Mouse (Mus musculus) forebrain, embryonic 12.5 days (tissue): Measurements from ENCODE around the gene Ankrd52. TPM values are rescaled to one million over a fixed set of nuclear protein-coding genes. Genes with fewer than 3 reads are reported as not detected.
A peak's percentile ranks its signal among the peaks of the same experiment; 100 is the strongest.

Source experiments
- ATAC-seq: fragments of 200-750 bp; cut with Nextera tagmentation; 2 replicates; pipeline ENCODE4 v1.8.0; 2017; ENCODE audit warnings: moderate TSS enrichment; ENCODE audit not compliant: low FRiP score
- H3K27ac ChIP-seq: fragments of 300-500 bp; sonication (generic); 2 replicates; pipeline ENCODE4 v1.5.1; 2016; ENCODE audit warnings: mild to moderate bottlenecking
- H3K27me3 ChIP-seq: fragments of 300-500 bp; sonication (generic); 2 replicates; pipeline ENCODE4 v1.6.1; 2016; ENCODE audit warnings: mild to moderate bottlenecking
- H3K36me3 ChIP-seq: fragments of 300-500 bp; sonication (generic); replicated peaks from 2 replicates; pipeline ENCODE4 v1.6.1; 2016; ENCODE audit warnings: mild to moderate bottlenecking
- H3K4me1 ChIP-seq: fragments of 300-500 bp; sonication (generic); 2 replicates; pipeline ENCODE4 v1.6.1; 2016
- H3K4me2 ChIP-seq: fragments of 300-500 bp; sonication (generic); 2 replicates; pipeline ENCODE4 v1.6.1; 2016; ENCODE audit warnings: mild to moderate bottlenecking, moderate library complexity
- H3K4me3 ChIP-seq: fragments of 300-500 bp; sonication (generic); replicated peaks from 2 replicates; pipeline ENCODE4 v1.5.1; 2016; ENCODE audit warnings: mild to moderate bottlenecking
- H3K9ac ChIP-seq: fragments of 300-500 bp; sonication (generic); 2 replicates; pipeline ENCODE4 v1.6.1; 2016; ENCODE audit warnings: mild to moderate bottlenecking
- H3K9me3 ChIP-seq: fragments of 300-500 bp; sonication (generic); 2 replicates; pipeline ENCODE4 v1.6.1; 2016
- WGBS: fragments of 180-500 bp; shearing (Covaris S2); methylation state at CpG from one replicate; pipeline ENCODE4 v1.1.7; 2016; 5-methylcytosine and 5-hydroxymethylcytosine counted together
- polyA plus RNA-seq: library from polyadenylated mRNA; unstranded; fragments of >200 nt; fragmentation: Nextera tagmentation; extraction: Ambion mirVana; gene quantifications from 2 replicates; pipeline ENCODE4 v1.2.1, GENCODE M21; 2016

The Ankrd52 gene
- polyA plus RNA-seq, 1 experiment from 2014 or later, result 13.9 TPM

DNA sequence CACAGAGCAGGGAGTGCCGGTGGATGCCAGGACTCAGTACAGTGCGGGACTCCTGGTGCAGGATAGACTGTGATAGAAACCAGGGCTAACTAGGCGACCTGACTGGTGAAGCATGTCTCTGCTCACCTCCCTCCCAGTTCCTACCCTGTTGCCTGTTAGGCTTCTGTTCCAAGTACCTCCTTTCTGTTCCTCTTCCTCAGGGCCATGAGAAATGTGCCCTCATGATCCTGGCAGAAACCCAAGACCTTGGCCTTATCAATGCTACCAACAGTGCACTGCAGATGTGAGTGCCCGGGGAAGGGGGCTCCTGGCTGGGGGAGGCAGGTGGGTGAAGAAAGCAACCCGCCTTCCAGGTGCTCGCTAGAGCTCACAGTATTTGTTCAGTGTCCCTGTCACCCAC, 12.7 kb downstream of the Ankrd52 start:
- no peak overlapping the region for H3K4me2 ChIP-seq
- H3K4me1 ChIP-seq, result peaks cover 8% of the 10 kb centered on the region; the same call in 1 of the 2 replicates
- ATAC-seq, result no peak
- no peaks in the 10 kb centered on the region for H3K27me3 ChIP-seq
- 91% methylated on average over 6 of the region's 6 CpGs for WGBS
- H3K4me3 ChIP-seq, result no peak overlapping the region
- peaks cover 98% of the 10 kb centered on the region for H3K36me3 ChIP-seq
- H3K9ac ChIP-seq, result no peak overlapping the region
- no peak overlapping the region for H3K27ac ChIP-seq
- H3K9me3 ChIP-seq, result no peaks in the 10 kb centered on the region

DNA sequence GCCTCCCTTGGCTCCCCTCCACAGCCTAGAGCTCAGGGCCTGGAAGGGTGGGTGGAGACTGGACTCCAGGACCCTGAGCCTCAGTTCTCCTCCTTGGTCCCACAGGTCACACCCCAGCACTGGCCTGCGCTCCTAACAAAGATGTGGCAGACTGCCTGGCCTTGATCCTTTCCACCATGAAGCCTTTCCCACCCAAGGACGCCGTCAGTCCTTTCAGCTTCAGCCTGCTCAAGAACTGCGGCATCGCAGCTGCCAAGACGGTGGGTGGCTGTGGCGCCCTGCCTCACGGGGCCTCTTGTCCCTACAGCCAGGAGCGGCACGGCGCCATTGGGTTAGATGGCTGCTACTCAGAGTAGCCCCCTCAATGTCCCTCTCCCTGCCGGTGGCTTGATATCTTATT, 13.5 kb downstream of the Ankrd52 start:
- H3K36me3 ChIP-seq, result peaks cover 98% of the 10 kb centered on the region
- H3K4me3 ChIP-seq, result no peak overlapping the region
- no peak overlapping the region for H3K9ac ChIP-seq
- no peak overlapping the region for H3K27ac ChIP-seq
- peaks cover 8% of the 10 kb centered on the region; the same call in 1 of the 2 replicates for H3K4me1 ChIP-seq
- H3K4me2 ChIP-seq, result no peak overlapping the region
- H3K9me3 ChIP-seq, result no peaks in the 10 kb centered on the region
- ATAC-seq, result no peak
- 87% methylated on average over 12 of the region's 12 CpGs for WGBS
- no peaks in the 10 kb centered on the region for H3K27me3 ChIP-seq

DNA sequence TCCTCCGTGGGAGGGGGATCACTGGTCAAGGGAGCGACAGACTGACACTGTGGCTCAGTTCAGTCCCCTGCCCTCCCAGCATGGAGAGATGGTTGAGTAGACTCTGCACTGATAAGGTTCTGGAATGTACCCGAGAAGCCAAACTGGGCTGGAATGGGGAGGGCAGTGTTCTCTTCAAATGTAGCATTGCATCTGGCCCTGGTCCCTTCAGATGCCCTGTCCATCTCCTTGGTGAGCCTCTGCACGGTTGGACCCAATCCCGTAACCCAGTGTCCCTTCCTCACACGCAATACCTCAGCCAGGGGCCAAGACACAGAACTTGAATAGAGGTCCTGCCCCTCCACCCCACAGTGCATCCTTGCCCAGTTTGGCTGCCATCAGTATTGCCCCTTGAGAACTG, 14.9 kb downstream of the Ankrd52 start:
- 76% methylated on average over 6 of the region's 6 CpGs for WGBS
- H3K36me3 ChIP-seq, result peaks cover 98% of the 10 kb centered on the region
- no peak overlapping the region for H3K4me3 ChIP-seq
- no peaks in the 10 kb centered on the region for H3K27me3 ChIP-seq
- peaks cover 11% of the 10 kb centered on the region for H3K4me1 ChIP-seq
- no peak overlapping the region for H3K27ac ChIP-seq
- H3K9ac ChIP-seq, result no peak overlapping the region
- no peaks in the 10 kb centered on the region for H3K9me3 ChIP-seq
- H3K4me2 ChIP-seq, result no peak overlapping the region
- ATAC-seq, result no peak

DNA sequence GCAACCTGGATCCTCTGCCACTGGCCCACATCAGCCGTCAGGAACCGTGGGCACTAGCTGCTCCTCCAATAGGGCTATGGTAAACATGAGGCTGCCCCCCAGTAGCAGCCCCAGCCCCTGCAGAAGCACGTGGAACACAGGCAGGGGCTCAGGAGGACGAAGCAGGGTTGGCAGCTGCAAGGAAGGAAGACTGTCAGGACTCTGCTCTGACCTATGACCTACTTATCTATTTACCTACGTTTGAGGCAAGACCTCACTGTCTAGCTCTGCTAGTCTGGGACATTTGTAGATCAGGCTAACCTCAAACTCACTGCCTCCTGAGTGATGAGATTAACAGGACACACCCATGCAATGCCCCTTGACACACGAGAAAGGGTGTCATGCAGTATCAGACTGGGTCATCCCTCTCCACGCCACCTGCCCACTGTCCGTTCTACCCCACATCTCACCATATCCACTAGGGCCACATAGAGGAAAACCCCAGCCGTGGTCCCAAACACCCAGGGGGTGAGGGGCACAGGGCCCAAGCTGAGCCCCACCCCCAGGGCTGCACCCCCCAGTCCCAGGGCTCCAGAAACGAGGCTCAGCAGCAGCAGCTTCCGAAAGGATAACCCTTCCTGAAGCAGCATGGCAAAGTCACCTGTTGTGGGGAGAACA, 19.2 kb downstream of the Ankrd52 start:
- no peak for ATAC-seq
- Histone ChIP-seq H3K36me3 (peaks cover 59% of the 10 kb centered on the region), H3K4me3 (no peak overlapping the region), H3K4me1 (peaks cover 23% of the 10 kb centered on the region), H3K27me3 (no peaks in the 10 kb centered on the region), H3K9me3 (no peaks in the 10 kb centered on the region), H3K27ac (no peak overlapping the region), H3K4me2 (no peak overlapping the region), H3K9ac (no peak overlapping the region)
- WGBS, result 74% methylated on average over 11 of the region's 11 CpGs

GRCm38 (mm10) chr10:128396716-128397264, 19.9 kb downstream of the Ankrd52 start:
- Histone ChIP-seq H3K27ac (no peak overlapping the region), H3K4me2 (no peak overlapping the region), H3K9me3 (no peaks in the 10 kb centered on the region), H3K4me3 (no peak overlapping the region), H3K9ac (no peak overlapping the region), H3K36me3 (peaks cover 59% of the 10 kb centered on the region), H3K4me1 (peaks cover 23% of the 10 kb centered on the region), H3K27me3 (no peaks in the 10 kb centered on the region)
- 78% methylated on average over 10 of the region's 10 CpGs for WGBS
- no peak for ATAC-seq

- Histone ChIP-seq H3K27ac (0 out of 2 replicates have a peak overlapping the region, but pooled peaks have one; percentile 26), H3K4me3 (no peak overlapping the region), H3K36me3 (peaks cover 54% of the 10 kb centered on the region), H3K9ac (no peak overlapping the region), H3K9me3 (no peaks in the 10 kb centered on the region), H3K27me3 (no peaks in the 10 kb centered on the region), H3K4me2 (no peak overlapping the region), H3K4me1 (peaks cover 23% of the 10 kb centered on the region)
- ATAC-seq, result no peak
- WGBS, result 60% methylated on average over 7 of the region's 7 CpGs
Observed at GRCm38 (mm10) chr10:128397466-128397865, 20.6 kb downstream of the Ankrd52 start.

DNA sequence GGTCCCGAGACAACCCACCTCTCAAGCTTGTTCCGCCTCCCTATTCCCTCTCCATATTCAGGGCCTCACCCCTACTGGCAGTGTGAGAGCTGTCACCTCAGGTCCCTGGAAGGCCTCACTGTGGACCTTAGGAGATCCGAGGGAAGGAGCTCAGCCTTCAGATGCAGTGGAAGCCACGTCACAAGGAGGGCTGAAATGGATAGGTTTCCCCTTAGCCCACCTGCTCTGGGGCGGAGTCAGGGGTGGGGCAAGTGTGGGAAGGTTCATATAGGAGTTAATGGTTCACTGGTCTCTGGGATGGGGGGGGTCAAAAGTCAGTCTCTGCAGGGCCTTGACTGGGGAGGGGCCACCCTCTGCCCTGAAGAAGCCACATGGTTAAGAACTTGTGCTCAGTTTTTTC, 23.4 kb downstream of the Ankrd52 start:
- Histone ChIP-seq H3K4me3 (no peak overlapping the region), H3K36me3 (peaks cover 32% of the 10 kb centered on the region), H3K27ac (no peak overlapping the region), H3K9me3 (no peaks in the 10 kb centered on the region), H3K9ac (no peak overlapping the region), H3K4me2 (no peak overlapping the region), H3K4me1 (peaks cover 15% of the 10 kb centered on the region; the same call in 1 of the 2 replicates), H3K27me3 (no peaks in the 10 kb centered on the region)
- 36% methylated on average over 5 of the region's 5 CpGs for WGBS
- ATAC-seq, result no peak

GRCm38 (mm10) chr10:128401056-128401455, 24.1 kb downstream of the Ankrd52 start, which contains the start of gene Slc39a5:
TSS of gene Slc39a5 (minus strand) at chr10:128401229.
- Histone ChIP-seq H3K4me2 (no peak within 1 kb of the TSS), H3K27ac (no peak within 1 kb of the TSS), H3K27me3 (no peaks in the 10 kb centered on the region), H3K4me1 (peaks cover 15% of the 10 kb centered on the region; the same call in 1 of the 2 replicates), H3K9ac (no peak within 1 kb of the TSS), H3K36me3 (peaks cover 32% of the 10 kb centered on the region), H3K4me3 (no peak within 1 kb of the TSS), H3K9me3 (no peaks in the 10 kb centered on the region)
- WGBS, result 18% methylated on average over 2 of the region's 2 CpGs
- ATAC-seq, result no peak

DNA sequence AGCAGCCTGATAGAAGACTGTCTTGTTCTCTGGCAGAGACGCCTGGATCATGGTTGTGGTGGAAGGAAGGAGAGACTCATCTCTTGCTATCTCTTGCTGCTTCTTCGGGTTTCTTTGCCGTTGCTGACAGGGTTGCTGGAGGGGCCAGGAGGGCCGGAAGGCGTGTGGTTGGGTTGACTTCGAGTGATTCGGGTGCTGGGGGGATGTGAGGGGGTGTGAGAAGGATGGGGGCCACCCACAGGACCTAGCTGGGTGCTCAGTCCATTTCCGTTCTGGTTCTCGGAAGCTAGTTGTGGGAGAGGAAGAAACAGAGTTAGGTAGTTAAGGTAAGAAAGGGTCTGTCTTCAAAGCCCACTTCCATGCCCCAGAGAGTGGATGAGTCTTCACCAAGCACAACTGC, 24.7 kb downstream of the Ankrd52 start:
- no peak overlapping the region for H3K27ac ChIP-seq
- no peak for ATAC-seq
- H3K9me3 ChIP-seq, result no peaks in the 10 kb centered on the region
- 84% methylated on average over 9 of the region's 9 CpGs for WGBS
- peaks cover 14% of the 10 kb centered on the region; the same call in 1 of the 2 replicates for H3K4me1 ChIP-seq
- H3K27me3 ChIP-seq, result no peaks in the 10 kb centered on the region
- H3K36me3 ChIP-seq, result peaks cover 32% of the 10 kb centered on the region
- no peak overlapping the region for H3K9ac ChIP-seq
- H3K4me2 ChIP-seq, result no peak overlapping the region
- H3K4me3 ChIP-seq, result no peak overlapping the region

- peaks cover 39% of the 10 kb centered on the region for H3K36me3 ChIP-seq
- WGBS, result 92% methylated on average over 7 of the region's 7 CpGs
Observed at GRCm38 (mm10) chr10:128403931-128404330, 27.0 kb downstream of the Ankrd52 start.

GRCm38 (mm10) chr10:128408591-128409535, 31.9 kb downstream of the Ankrd52 start:
- Histone ChIP-seq H3K4me2 (peak overlapping the region; percentile 84), H3K27me3 (no peaks in the 10 kb centered on the region), H3K4me1 (peaks cover 45% of the 10 kb centered on the region), H3K4me3 (peak overlapping the region; percentile 93), H3K9ac (peak overlapping the region; percentile 86), H3K9me3 (no peaks in the 10 kb centered on the region), H3K36me3 (peaks cover 34% of the 10 kb centered on the region), H3K27ac (peak overlapping the region; percentile 96)
- peak; percentile 16; the same call in 1 of the 2 replicates for ATAC-seq
- 18% methylated on average over 35 of the region's 35 CpGs for WGBS

More at GRCm38 (mm10) chr10:128403931-128404330, 27.0 kb downstream of the Ankrd52 start:
- Histone ChIP-seq H3K4me3 (no peak overlapping the region), H3K27me3 (no peaks in the 10 kb centered on the region), H3K9me3 (no peaks in the 10 kb centered on the region), H3K9ac (no peak overlapping the region), H3K4me1 (peaks cover 12% of the 10 kb centered on the region), H3K4me2 (no peak overlapping the region), H3K27ac (no peak overlapping the region)
- ATAC-seq, result no peak
